Mouse (Mus musculus): Measurements from ENCODE around the gene Fam174a. TPM values are rescaled to one million over a fixed set of nuclear protein-coding genes. Genes with fewer than 3 reads are reported as not detected.
A peak's percentile ranks its signal among the peaks of the same experiment; 100 is the strongest.

The Fam174a gene
- 10 to 100 TPM; 32.4 to 35.5 TPM for total RNA-seq (2021)
- long read RNA-seq, experiment 1, transcript Fam174a-201 (3 exons, 2,112 nt): major isoform, 87 of 89 reads
- long read RNA-seq, experiment 1, partial matches to known transcripts: 0 of 89 reads
- long read RNA-seq, experiment 1, other reads (novel, unspliced or antisense): 2 of 89 reads
- long read RNA-seq, experiment 2, transcript Fam174a-201 (3 exons, 2,112 nt): major isoform, 130 of 134 reads
- long read RNA-seq, experiment 2, partial matches to known transcripts: 0 of 134 reads
- long read RNA-seq, experiment 2, other reads (novel, unspliced or antisense): 4 of 134 reads

DNA sequence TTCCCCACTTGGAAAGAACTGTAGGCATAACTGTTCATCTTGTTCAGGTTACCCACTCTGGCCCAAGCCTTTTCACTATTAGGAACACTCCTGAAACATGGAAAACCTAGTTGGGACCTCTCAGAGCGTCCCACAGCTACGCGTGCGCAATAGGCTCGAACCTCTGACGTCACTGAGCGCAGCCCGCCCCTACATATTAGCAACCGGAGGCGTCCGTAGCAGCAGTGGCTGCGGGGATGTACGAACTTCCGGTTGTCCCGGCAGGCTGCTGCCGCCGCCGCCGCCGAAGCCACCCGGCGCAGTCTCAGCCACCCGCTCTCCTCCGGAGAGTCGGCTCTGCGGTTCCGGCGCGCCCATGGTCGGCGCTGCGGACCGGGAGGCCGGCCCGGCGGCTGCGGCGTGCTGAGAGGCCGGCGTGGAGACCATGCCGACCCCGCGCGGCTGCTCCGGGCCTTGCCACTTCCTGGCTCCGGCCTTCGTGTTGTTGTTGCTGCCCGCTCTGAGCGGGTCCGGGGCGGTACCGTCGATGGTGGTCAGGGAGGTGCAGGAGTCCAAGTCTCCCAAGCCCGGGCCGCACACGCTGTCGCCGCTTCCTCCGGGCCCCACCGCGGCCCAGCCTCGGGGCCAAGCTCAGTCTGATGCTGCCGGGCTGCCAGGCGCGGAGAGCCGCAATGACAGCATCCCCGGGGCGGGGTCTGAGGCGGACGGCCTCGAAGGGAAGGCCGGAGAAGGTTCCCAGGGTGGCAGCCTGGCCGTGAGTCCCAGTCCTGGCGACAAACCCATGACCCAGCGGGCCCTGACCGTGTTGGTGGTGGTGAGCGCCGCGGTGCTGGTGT is at the start of gene Fam174a:
TSS of gene Fam174a (plus strand) at position 231 of the 836 bp plus-strand sequence.
- intact Hi-C loops (cut with DNase I): no loop called here
- DNase-seq: peak; percentile 89 to 91

DNA sequence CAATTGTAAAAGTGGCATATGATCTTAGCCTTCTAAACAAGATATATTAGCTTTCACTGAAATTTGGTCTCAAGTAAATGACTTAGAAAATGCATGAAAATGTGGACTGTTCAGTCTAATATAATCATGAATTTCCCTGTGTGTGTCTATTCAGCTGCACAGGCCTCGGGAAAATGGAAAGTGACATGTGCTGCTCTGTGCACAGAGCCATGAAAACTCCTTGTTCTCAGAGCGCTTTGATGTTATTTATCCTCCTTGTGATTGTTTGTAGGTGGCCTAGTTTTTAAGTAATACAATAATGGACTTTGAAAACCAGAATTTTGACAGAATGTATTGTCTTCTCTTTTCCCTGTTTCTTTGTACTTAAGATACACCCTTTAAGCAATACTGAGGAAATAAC is 49.6 kb upstream of the Fam174a start:
- DNase-seq: no peak
- intact Hi-C loops (cut with DNase I): no loop called here

DNA sequence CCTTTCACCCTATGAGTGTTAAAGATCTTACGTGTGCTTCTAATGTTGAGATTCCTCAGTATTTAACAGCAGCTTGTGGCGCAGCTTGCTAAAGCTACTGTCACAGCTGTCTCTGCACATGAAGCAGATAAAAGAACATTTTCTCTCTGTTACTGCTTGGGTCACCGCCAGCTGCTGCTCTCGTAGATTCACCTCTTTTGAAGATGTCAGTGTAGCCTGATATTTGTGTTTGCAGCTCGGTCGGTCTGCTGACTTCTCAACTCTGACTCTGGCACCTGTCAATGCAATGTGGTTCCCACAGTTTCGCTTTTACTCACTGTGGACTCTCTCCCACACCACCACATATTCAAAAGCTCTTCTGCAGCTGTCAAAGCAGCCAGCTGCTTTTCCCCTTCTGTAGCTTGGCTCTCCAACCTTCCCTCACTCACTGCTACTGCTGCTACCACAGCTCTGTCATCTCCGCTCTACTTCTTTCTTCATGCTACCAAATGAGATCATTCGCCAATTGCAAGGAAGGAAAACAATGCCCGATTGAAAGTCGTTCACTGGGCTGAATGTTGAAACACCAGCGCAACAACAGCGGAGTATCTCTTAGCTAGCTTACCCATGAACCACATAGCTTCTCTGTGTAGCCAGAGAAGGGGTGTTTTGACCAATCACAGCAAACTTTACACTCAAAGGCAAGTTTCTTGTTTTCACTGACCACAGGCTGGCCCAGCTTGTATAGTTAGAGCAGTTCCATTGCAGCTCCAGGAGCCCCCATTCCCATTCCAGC is 45.3 kb upstream of the Fam174a start:
- DNase-seq: no peak
- intact Hi-C loops (cut with DNase I): no loop called here

DNA sequence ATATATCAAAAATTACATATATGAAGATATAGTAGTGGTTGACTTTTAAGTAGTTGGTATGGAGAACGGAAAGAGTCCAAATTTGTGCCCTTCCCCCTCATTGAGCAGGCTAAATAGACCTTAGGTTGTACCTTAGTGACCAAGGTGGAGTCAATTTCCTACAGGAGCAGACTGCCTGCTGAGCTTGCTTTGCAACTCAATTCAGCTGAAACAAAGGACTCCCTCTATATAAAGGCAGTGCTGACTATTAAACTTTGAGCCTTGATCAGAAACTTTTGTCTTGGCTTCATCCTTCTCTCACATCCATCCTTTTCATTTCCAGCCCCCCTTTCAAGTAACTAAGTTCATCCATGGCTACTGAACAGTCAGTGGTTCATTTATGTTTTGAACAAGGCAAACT is 40.1 kb upstream of the Fam174a start:
- no peak for DNase-seq
- intact Hi-C loops (cut with DNase I): no loop called here

DNA sequence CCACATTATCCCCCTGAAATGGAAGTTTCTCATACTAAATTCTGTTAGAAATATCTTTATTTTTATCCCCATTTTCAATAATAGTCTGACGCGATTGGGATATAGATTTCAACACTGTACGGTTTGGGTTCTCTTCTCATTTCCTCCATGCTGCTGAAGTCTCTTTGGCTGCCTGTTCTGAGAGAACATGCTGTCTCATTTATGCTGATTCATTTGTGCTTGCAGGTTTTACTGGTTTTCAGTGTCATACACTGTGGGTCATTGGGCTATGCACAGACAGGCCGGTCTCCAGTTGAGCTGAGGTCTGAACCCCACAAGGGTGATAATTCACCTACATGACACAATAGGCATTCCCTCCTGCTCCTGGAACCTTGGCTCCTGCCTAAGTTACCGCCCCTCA is 5.1 kb upstream of the Fam174a start:
- intact Hi-C loops (cut with DNase I): no loop called here
- no peak for DNase-seq

DNA sequence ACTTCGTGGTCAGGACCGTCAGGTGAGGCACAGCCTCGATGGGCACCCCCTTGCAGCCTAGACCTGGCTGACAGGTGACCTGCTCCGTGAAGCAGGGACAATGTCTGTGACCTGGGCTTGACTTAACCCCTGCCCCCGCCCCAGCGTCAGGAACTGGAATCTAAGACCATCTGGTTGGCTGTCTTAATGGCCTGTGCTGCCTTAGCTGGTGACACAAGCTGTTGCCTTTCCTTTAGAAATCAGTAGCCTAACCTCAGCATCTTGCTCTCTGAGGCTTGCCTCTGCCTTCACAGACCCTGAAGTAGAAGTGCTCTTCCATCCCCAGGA is 769 bp downstream of the Fam174a start:
- intact Hi-C loops (cut with DNase I): no loop called here
- DNase-seq: no peak

DNA sequence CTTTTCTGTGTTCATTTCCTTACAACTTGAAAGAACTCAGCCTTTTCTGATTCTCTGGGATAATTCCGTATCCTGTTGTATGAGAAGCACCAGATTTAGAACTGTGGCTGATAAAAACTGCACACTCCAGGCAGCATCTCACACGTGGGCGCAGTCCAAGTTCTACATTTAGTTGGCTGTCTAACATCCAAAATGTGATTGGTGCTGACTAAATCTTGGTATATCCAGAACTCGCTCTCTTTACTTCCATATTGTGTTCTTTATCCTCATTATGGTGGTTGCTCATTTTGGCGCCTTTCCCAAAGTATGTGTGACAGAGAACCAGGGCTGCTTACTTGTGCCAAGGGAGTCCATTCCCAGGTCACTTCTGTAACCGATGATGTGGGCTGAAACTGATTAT is 2.6 kb downstream of the Fam174a start:
- no peak for DNase-seq
- intact Hi-C loops (cut with DNase I): no loop called here

DNA sequence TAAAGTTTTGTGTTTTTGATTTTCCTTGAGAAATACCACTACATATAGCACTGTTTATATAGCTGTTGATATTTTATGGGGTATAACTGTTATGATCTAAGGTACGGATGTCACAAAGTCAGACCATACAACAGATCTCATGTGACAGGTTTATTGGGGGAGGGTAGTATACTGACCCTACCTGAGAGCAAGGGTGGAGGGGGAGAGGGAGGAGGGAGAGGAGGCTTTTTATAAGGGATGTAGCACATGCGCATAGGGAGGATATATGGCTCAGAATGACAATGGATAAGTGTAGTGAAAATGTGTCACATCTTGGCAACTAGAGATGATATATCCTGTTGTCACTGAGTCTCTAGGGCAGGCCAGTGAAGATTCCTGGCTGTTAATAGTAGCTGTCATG is 8.8 kb downstream of the Fam174a start:
- no peak for DNase-seq
- intact Hi-C loops (cut with DNase I): no loop called here

DNA sequence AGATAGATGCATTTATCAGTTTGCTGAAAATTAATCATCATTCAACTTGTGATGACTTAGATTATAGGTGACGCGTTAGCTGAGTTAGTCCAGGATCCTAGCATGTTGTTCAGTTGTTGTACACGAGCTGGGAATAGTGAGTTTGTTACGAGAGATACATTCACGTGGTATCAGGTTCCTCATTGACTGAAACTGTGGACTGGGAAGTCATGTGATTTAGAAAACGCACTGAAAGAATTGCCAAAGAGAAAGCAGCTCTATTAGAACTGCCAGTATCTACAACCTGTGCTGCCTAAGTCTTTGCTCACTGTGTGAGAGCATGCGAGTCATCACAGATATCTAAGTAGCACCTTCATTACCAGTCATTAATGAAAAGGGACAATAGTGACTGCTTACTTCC is 9.6 kb downstream of the Fam174a start:
- DNase-seq: no peak
- intact Hi-C loops (cut with DNase I): no loop called here

DNA sequence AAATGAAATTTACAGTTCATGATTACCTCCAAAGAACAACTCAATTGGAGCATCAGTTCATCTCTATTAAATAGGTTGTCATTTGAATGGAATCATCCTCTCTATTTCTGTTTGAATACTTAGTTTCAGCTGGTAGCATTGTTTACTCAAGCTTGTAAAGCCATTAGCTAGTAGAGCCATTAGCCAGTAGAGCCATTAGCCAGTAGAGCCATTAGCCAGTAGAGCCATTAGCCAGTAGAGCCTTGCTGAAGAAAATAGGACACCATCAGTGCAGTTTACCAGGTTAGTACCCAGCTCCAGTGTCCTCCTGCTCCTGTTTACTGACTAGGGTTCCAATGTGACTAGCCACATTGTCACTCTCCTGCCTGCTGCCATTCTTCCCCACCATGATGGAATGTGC is 13.4 kb downstream of the Fam174a start:
- DNase-seq: no peak
- intact Hi-C loops (cut with DNase I): no loop called here

DNA sequence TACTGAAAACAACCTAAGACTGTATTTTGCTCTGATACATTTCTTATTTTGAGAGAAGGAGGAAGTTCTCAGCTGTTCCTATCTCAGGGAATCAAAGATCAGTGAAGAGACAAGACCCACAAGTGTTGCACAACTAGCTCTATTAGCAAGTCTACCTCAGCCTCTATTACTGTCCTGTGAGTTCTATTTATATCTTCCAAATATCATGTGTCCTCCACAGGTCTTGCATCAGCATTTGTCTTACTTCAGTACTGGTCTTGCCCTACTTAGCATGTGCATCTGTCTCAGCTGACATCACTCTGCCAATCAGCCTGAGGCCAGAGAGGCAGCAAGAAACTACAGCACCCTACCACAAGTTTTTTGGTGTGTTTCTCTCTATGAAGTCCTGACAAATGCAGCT is 26.2 kb downstream of the Fam174a start:
- intact Hi-C loops (cut with DNase I): no loop called here

DNA sequence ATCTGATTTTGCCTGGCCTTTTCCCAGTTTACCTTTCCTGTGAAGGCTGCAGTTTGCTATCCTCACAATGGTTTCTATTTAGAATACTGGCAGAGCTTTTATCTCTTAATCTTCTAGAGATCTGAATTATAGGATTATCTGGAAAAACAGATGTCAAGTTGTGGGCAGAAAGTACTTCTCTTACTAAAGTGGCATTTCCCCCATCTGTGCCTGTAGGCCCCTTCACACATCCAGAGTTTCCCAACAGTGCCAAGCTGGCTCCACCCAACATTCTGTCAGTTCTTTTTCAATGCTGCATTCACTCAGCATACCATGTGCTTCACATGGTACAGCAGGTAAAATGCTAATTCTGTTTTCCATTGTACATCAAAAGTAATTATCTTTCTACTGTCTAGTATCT is 28.8 kb downstream of the Fam174a start:
- intact Hi-C loops (cut with DNase I): no loop called here

More for the DNA sequence above, 26.2 kb downstream of the Fam174a start:
- no peak for DNase-seq

DNA sequence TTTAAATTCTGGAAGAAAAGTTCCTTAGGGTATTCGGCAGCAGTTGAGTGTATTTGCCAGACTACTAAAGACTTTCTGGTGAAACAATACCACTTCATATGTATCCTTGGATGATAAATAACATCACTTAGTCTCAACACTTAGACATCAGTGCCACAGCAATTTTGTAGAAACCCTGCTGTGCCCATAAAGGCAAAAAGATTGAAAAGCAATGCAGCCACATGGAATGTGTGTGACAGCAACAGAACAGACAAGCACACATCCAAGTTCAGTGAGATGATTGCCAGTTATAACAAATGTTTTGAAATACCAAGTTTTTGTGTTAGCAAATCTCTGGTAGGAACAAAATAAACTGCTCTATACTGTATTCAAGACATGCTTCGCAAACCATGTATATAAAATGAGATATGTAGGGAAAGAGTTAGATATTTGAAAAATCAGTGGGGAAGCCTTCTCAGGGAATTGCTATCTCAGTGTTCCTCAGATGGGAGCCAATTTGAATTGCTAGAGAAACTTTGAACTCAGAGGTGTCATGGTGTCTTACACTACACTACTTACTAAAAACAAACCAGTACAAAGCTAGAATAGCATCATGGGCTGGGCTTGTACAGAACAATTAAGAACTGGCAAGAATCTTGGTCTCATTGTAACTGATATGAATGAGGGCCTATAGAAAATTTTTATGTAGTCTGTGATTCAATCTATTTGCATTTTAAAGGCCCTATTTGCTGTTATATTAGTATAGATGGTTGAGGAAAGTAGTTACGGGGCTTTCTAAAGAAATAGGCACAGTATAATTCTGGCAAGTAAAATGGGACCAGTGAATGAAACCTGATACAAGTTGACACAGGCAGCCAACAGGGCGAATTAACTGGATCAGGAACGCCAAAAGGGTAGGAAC is 30.4 kb downstream of the Fam174a start:
- DNase-seq: no peak
- intact Hi-C loops (cut with DNase I): no loop called here

More for the DNA sequence above, 28.8 kb downstream of the Fam174a start:
- DNase-seq: no peak

DNA sequence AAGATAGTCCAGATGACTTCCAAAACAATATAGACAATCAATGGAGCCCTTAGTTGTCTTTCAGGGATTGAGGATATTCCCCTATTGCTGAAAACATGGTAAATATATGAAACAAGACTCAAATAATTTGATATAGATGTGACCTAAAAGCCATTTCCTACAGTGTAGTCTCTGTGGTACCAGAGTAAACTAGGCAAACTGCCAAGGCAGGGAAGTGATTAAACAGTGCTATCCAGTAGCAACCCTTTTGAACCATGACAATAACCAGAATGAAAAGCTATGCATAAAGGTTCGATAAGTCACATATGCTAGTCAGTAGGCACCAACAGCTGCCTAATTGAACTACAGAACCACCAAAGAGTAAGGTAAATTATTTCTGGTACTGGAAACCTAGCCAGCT is 40.7 kb downstream of the Fam174a start:
- no peak for DNase-seq
- intact Hi-C loops (cut with DNase I): no loop called here

DNA sequence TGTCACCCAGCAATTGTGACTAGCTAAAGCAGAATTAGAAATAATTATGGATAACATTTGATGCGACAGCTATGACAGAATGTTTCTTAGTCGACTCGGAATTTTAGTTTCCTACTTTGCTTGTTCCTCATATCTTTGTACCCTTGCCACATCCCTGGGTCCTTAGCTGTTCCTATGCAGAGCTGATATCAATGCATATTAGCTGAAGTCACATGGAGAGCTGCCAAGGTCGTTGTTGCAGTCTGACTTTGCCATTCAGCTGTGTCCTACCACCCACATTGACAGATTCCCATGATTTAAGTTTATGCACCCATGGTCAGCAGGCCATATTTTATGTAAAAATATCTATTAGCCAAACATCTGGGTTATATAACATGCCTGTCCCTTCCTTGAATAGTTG is 43.5 kb downstream of the Fam174a start:
- intact Hi-C loops (cut with DNase I): no loop called here
- no peak for DNase-seq

DNA sequence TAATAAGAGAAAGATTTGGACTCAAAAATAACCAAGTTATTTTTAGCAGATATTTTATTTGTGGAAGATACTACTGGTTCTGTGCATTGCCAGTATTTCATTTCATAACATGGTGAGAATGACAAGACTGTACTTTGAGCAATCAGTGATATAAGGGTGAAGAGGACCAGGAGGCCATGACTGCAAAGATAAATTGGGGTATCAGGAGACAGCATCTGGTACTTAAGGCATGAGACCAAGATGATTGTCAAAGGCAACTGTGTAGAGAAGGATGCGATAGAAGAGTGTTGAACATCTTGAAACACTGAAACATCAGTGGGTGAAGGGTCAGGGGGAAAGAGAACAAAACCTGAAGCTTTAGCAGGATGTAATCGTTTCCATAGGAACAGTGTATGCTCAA is 50.3 kb downstream of the Fam174a start:
- intact Hi-C loops (cut with DNase I): no loop called here

DNA sequence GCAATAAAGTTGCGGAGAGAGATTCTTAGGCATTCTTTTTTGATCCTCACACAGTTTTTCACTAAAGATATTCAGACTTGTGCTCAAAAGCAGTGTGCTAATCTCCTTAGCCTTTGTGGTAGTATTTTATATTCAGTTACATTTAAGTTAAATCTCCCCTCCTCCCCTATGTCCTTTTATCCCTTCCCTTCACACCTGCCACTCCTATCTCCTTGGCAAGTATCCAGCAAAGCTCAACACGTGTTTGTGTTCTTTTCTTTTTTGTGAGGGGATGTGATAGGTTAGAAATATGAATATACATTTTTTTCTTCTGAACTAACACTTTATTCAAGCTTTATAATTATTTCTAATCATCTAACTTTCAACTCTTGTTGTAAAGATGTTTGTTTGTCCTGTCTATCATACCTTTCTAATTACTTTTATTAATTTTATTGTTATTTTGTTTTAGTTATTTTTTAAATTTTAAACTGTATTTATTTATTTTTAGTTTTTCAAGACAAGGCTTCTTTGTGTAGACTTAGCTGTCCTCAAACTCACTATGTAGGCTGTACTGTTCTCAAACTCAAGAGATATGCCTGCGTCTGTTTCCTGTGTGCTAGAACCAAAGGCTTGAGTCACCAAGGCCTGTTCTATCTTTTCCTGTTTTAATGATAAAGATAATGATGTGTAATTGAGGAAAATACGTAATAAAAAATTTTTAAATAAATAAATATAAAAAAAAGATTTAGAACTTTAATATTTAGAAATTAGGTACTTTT is 53.4 kb downstream of the Fam174a start:
- no peak for DNase-seq
- intact Hi-C loops (cut with DNase I): no loop called here

More for the DNA sequence above, 50.3 kb downstream of the Fam174a start:
- DNase-seq: no peak

DNA sequence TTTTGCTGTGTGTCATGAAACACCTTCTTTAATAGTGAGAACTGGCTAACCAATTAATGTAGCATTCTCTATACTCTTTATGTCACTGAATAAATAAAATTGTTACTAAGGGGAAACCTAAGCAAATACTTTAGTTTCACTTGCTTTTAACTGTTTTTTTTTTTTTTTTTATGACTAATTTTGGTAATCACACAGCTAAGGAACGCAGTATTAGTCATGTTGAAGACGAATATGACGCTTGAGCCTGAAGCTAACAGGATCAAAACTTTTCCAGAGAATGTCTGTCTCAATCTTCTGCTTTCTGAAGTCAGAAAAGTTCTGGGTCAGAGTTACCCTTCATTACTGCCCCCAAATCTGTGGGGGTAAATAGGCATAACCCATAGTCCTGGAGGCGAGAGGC is 54.3 kb downstream of the Fam174a start:
- intact Hi-C loops (cut with DNase I): no loop called here

DNA sequence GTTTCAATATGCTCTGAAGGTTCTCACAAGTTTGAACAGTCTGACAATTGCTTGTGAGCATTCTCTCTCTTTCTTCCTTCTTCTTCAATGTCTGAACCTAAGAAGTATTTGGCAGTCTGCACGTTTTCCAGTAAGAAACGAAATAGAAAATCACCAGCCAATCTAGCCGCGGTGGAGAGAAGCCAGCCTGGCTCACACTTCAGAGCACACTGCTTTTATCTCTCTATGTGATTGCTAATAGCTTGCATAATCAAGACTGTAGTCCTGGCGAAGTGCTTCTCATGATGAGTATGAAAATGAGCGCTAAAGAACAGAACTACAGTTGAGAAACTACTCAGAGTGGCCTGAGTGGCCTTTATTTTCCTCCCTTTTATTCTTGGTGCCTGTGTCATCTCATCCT is 62.0 kb downstream of the Fam174a start:
- DNase-seq: no peak
- intact Hi-C loops (cut with DNase I): no loop called here

More for the DNA sequence above, 54.3 kb downstream of the Fam174a start:
- DNase-seq: no peak

DNA sequence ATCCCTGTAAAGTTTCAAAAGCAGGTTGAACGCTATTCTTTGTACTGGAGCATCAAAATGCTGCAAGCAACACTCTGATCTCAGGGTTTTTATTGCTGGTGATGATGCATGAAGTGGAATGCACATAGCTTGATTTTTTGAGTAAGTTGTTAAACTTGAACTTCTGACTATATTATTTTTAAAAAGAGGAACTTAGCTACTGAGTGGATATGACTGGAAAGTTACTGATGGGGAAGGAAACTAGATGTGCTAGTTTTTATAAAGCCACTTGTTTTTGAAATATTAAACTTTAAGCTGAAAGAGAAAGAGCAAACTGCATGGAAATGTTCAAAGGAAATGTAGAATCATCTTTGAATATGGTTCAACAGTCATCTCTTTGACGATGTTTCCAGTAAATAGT is 67.6 kb downstream of the Fam174a start:
- DNase-seq: no peak
- intact Hi-C loops (cut with DNase I): no loop called here

All from gastrocnemius, postnatal 36 days (tissue).